In genomic region chr2:75689482-75690158, GRCm38 (mm10) we compare ENCODE assay signal across 1 mouse cellular context.
TF ChIP-seq lines count a peak whose summit lies in the region.

No protein-coding gene starts in this region.

TF ChIP-seq in CH12.LX, 34 proteins besides CTCF, POLR2A, EP300 and RAD21 (continued from another document):
- peak; percentile 73; the same call in 1 of the 2 replicates for TF ChIP-seq MEF2A (IDR thresholded peaks at IDR 0.05; ENCODE audit: borderline replicate concordance, low read depth, low read length)
- no peak for TF ChIP-seq RCOR1 (conservative IDR thresholded peaks at IDR 0.05; ENCODE audit: low read depth, low read length)
- TF ChIP-seq JUND (conservative IDR thresholded peaks at IDR 0.05; ENCODE audit: low read depth, low read length), result no peak
- peak; percentile 52; the same call in 1 of the 2 replicates for TF ChIP-seq SIN3A (IDR thresholded peaks at IDR 0.05; ENCODE audit: low read length)
- TF ChIP-seq TBP (conservative IDR thresholded peaks at IDR 0.05; ENCODE audit: low read depth, low read length), result no peak
- no peak for TF ChIP-seq ZKSCAN1 (IDR thresholded peaks at IDR 0.05; ENCODE audit: borderline replicate concordance, low read depth, low read length)
- no peak for TF ChIP-seq USF2 (conservative IDR thresholded peaks at IDR 0.05; ENCODE audit: low read depth, low read length)
- no peak for TF ChIP-seq JUN (IDR thresholded peaks at IDR 0.05; ENCODE audit: insufficient read depth, low read depth, low read length)
- TF ChIP-seq ETS1 (conservative IDR thresholded peaks at IDR 0.05; ENCODE audit: low read depth, low read length), result peak; percentile 84
- TF ChIP-seq SMC3 (IDR thresholded peaks at IDR 0.05; ENCODE audit: low read depth, low read length), result no peak
- TF ChIP-seq IRF4 (IDR thresholded peaks at IDR 0.05; ENCODE audit: low read depth, low read length), result peak; percentile 85
- TF ChIP-seq MXI1 (IDR thresholded peaks at IDR 0.05; ENCODE audit: low read depth, low read length), result peak; percentile 71; the same call in 1 of the 2 replicates
- no peak for TF ChIP-seq HCFC1 (IDR thresholded peaks at IDR 0.05; ENCODE audit: low read depth, low read length)
- TF ChIP-seq MAZ (IDR thresholded peaks at IDR 0.05; ENCODE audit: low read depth, low read length), result 0 out of 2 replicates have a peak, but pooled peaks have one; percentile 18
- TF ChIP-seq ELF1 (IDR thresholded peaks at IDR 0.05; ENCODE audit: low read depth, low read length), result no peak
- TF ChIP-seq ZC3H11A (IDR thresholded peaks at IDR 0.05; ENCODE audit: low read depth, low read length), result no peak
- no peak for TF ChIP-seq POLR2AphosphoS2 (IDR thresholded peaks at IDR 0.05; ENCODE audit: low read depth, low read length)
- 0 out of 2 replicates have a peak, but pooled peaks have one; percentile 30 for TF ChIP-seq ZMIZ1 (IDR thresholded peaks at IDR 0.05; ENCODE audit: low read depth, low read length)
- no peak for TF ChIP-seq USF1 (IDR thresholded peaks at IDR 0.05; ENCODE audit: low read depth, low read length)
- TF ChIP-seq MAX (IDR thresholded peaks at IDR 0.05; ENCODE audit: low read length), result no peak; the same call in 1 of the 2 replicates
- TF ChIP-seq MYC (IDR thresholded peaks at IDR 0.05; ENCODE audit: low read depth, low read length), result peak; percentile 67; the same call in 1 of the 2 replicates
- no peak for TF ChIP-seq NELFE (IDR thresholded peaks at IDR 0.05; ENCODE audit: low read depth, low read length)
- no peak for TF ChIP-seq NRF1 (IDR thresholded peaks at IDR 0.05; ENCODE audit: low read depth, low read length)
- TF ChIP-seq ZNF384 (IDR thresholded peaks at IDR 0.05; ENCODE audit: low read depth, low read length), result no peak
TF ChIP-seq in CH12.LX: peak in this region for 12.
